Mouse (Mus musculus) megakaryocyte, embryonic 14.5 days (primary cell): ENCODE measurements around the gene Mypop.

ENCODE experiments used
- FLI1 ChIP-seq: IDR thresholded peaks from 2 replicates; pipeline ENCODE4 v1.6.1; 2012; ENCODE audit warnings: low read length, inconsistent platforms, mixed read lengths
- GATA1 ChIP-seq: IDR thresholded peaks from 3 replicates; pipeline ENCODE4 v1.6.1; 2012; ENCODE audit warnings: mixed read lengths, low read length, inconsistent platforms, borderline replicate concordance

GRCm38 (mm10) chr7:18951397-18951796 lies 39.6 kb upstream of the Mypop start:
- TF ChIP-seq GATA1 (no peak), FLI1 (no peak)
